Mouse (Mus musculus) limb, embryonic 14.5 days (tissue): ENCODE measurements around the gene Scn1b. TPM values are rescaled to one million over a fixed set of nuclear protein-coding genes. Genes with fewer than 3 reads are reported as not detected.

Source experiments
- ATAC-seq: fragments of 200-750 bp; cut with Nextera tagmentation; 2 replicates; pipeline ENCODE4 v1.8.0; 2017; ENCODE audit warnings: low read depth, moderate number of reproducible peaks, moderate TSS enrichment; ENCODE audit not compliant: low FRiP score
- DNase-seq: peaks from one replicate; pipeline ENCODE4 v3.0.0-alpha.2; 2015; ENCODE audit warnings: low spot score
- H3K27ac ChIP-seq: fragments of 300-500 bp; sonication (generic); replicated peaks from 2 replicates; pipeline ENCODE4 v1.5.1; 2014; ENCODE audit warnings: low read depth, mild to moderate bottlenecking, low read length, moderate library complexity, mixed read lengths
- H3K27me3 ChIP-seq: fragments of 300-500 bp; sonication (generic); 2 replicates; pipeline ENCODE4 v1.6.1; 2014; ENCODE audit warnings: low read length, mixed read lengths; ENCODE audit not compliant: control insufficient read depth, insufficient read depth
- H3K36me3 ChIP-seq: fragments of 300-500 bp; sonication (generic); 2 replicates; pipeline ENCODE4 v1.6.1; 2014; ENCODE audit warnings: mild to moderate bottlenecking, low read length, moderate library complexity, mixed read lengths; ENCODE audit not compliant: control insufficient read depth, insufficient read depth
- H3K4me1 ChIP-seq: fragments of 300-500 bp; sonication (generic); 2 replicates; pipeline ENCODE4 v1.6.1; 2014; ENCODE audit warnings: antibody characterized with exemption, low read length, mixed read lengths; ENCODE audit not compliant: control insufficient read depth, insufficient read depth
- H3K4me2 ChIP-seq: fragments of 300-500 bp; sonication (generic); replicated peaks from 2 replicates; pipeline ENCODE4 v1.6.1; 2014; ENCODE audit warnings: low read depth, mild to moderate bottlenecking, low read length, moderate library complexity; ENCODE audit not compliant: severe bottlenecking
- H3K4me3 ChIP-seq: fragments of 300-500 bp; sonication (generic); replicated peaks from 2 replicates; pipeline ENCODE4 v1.5.1; 2014; ENCODE audit warnings: low read length
- H3K9ac ChIP-seq: fragments of 300-500 bp; sonication (generic); 2 replicates; pipeline ENCODE4 v1.6.1; 2014; ENCODE audit warnings: mild to moderate bottlenecking, low read depth, low read length, moderate library complexity; ENCODE audit not compliant: severe bottlenecking
- H3K9me3 ChIP-seq: fragments of 300-500 bp; sonication (generic); 2 replicates; pipeline ENCODE4 v1.6.1; 2016; ENCODE audit warnings: low read length; ENCODE audit not compliant: control insufficient read depth
- POLR2A ChIP-seq: fragments of 200-500 bp; IDR thresholded peaks from 2 replicates; pipeline ENCODE4 v1.8.0; 2012; ENCODE audit warnings: inconsistent platforms, mild to moderate bottlenecking, moderate library complexity, borderline replicate concordance; ENCODE audit not compliant: insufficient read depth, insufficient read length; ENCODE audit errors: extremely low read depth
- WGBS: fragments of 180-500 bp; shearing (Covaris S2); extraction: QIAGEN DNeasy Blood & Tissue Kit; methylation state at CpG from one replicate; pipeline ENCODE4 v1.1.7; 2014; 5-methylcytosine and 5-hydroxymethylcytosine counted together
- polyA plus RNA-seq, 2 experiments: library from polyadenylated mRNA; depleted of rRNA in 1 of 2; stranded (reverse) in 1 of 2; unstranded in 1 of 2; fragments of >200 nt; fragmentation: Nextera tagmentation in 1 of 2; extraction: Ambion mirVana in 1 of 2; gene quantifications; 2 replicates each; pipeline versions ENCODE4 v1.2.1 to v1.2.3; 2012 to 2014

Gene Scn1b
- polyA plus RNA-seq, 2 experiments, result 6.5 to 15.0 TPM

DNA sequence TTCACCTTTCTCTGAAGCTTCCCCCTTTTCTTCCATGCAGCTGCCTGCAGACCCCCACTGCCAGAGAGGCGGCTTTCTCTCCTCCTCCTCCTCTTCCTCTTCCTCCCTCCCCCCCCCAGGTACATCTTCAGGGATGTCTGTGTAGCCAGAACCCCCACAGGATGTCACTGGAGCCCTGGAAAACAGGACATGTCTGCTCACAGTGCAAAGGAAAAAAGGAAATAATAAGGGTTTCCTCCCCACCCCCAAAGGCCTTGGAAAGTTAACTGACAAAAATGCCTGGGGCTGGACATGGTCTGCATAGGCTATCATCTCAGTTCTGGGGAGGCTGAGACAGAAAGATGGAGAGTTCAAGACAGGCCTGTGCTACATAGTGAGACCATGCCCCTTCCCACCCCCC is 45.7 kb downstream of the Scn1b start:
- ATAC-seq (no peak), DNase-seq (no peak)
- WGBS, result 52% methylated on average over 1 of the region's 1 CpGs
- no peaks in the 10 kb centered on the region for H3K36me3 ChIP-seq
- no peaks in the 10 kb centered on the region for H3K27me3 ChIP-seq
- no peaks in the 10 kb centered on the region for H3K9me3 ChIP-seq
- no peak for TF ChIP-seq POLR2A
- no peak overlapping the region for H3K9ac ChIP-seq
- no peak overlapping the region for H3K4me3 ChIP-seq
- H3K4me1 ChIP-seq, result peaks cover 13% of the 10 kb centered on the region; the same call in 1 of the 2 replicates
- H3K27ac ChIP-seq, result no peak overlapping the region
- H3K4me2 ChIP-seq, result no peak overlapping the region

DNA sequence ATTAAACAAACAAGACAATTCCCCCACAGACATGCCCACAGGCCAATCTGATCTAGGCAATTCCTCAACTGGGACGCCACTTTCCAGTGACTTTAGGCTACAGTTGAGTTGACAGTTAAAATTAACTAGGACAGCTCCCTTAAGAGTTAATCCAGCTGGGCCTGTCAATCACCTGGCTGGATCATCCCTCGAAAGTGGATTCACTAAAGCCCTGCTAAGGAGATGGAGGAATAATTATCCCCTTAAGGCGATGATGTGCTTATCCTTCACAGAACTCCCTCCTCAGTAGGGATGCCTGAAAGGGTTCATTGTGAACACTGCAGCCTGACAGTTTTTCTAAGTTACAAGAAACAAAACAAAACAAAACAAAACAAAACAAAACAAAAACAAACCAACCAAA is 46.2 kb downstream of the Scn1b start:
- Histone ChIP-seq H3K4me3 (no peak overlapping the region), H3K9me3 (no peaks in the 10 kb centered on the region), H3K36me3 (no peaks in the 10 kb centered on the region), H3K4me1 (peaks cover 13% of the 10 kb centered on the region; the same call in 1 of the 2 replicates), H3K27ac (no peak overlapping the region), H3K9ac (no peak overlapping the region), H3K4me2 (no peak overlapping the region), H3K27me3 (no peaks in the 10 kb centered on the region)
- no peak for TF ChIP-seq POLR2A
- ATAC-seq, result no peak
- WGBS, result 65% methylated on average over 3 of the region's 3 CpGs
- no peak for DNase-seq

DNA sequence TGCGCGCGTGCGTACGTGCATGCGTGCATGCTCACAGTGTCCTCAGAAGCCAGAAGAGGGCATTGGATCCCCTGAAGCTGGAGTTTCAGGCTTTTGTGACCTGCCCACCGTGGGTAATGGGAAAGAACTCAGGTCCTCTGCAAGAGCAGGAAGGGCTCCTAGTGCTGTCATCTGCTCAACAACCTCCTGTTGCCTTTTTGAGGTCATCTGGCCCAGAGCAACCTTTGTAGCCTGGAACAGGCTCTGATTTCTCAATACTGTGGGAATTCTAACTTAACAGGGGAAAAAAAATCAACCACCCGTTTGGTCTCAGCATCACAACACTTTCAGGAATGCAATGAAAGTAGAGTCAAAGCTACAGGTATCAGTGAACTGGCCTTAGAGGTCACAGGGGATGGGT is 47.1 kb downstream of the Scn1b start:
- H3K9me3 ChIP-seq, result no peaks in the 10 kb centered on the region
- H3K27ac ChIP-seq, result no peak overlapping the region
- H3K4me2 ChIP-seq, result no peak overlapping the region
- peaks cover 13% of the 10 kb centered on the region; the same call in 1 of the 2 replicates for H3K4me1 ChIP-seq
- ATAC-seq (no peak), DNase-seq (no peak)
- TF ChIP-seq POLR2A, result no peak
- H3K9ac ChIP-seq, result no peak overlapping the region
- WGBS, result 87% methylated on average over 8 of the region's 8 CpGs
- H3K4me3 ChIP-seq, result no peak overlapping the region
- H3K36me3 ChIP-seq, result no peaks in the 10 kb centered on the region
- H3K27me3 ChIP-seq, result no peaks in the 10 kb centered on the region

DNA sequence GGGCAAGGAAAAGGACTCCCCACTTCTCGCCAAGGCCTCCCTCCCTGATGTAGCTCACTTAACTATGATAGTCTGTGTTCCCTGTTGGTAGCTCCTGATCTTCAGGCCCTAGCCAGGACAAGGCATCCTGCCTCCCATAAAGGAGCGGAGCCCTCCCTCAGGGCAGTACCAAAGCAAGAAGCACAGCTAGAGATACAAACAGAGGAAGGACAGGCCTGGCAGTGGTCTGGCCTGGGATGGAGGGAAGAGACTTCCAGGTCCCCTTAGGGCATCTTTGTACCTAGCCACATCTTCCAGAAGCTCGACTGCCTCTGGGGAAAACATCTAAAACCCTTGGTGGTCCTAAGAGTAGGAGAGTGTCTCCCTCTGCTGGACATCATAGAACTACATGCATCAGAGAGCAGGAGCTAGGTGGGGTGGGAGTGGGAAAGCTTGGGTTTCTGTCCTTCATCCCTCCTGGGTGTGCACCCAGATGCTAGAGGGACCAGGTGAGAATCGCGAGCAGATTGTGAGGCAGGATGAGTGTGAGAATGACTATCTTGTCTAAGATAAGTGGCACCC is 48.8 kb downstream of the Scn1b start:
- H3K4me1 ChIP-seq, result peaks cover 11% of the 10 kb centered on the region; the same call in 1 of the 2 replicates
- H3K36me3 ChIP-seq, result no peaks in the 10 kb centered on the region
- 30% methylated on average over 5 of the region's 5 CpGs for WGBS
- no peak overlapping the region for H3K9ac ChIP-seq
- peak; percentile 34; the same call in 1 of the 2 replicates for ATAC-seq
- peak; percentile 76 for DNase-seq
- no peak overlapping the region; the same call in 1 of the 2 replicates for H3K27ac ChIP-seq
- H3K27me3 ChIP-seq, result no peaks in the 10 kb centered on the region
- H3K4me3 ChIP-seq, result no peak overlapping the region
- no peak overlapping the region for H3K4me2 ChIP-seq
- no peaks in the 10 kb centered on the region for H3K9me3 ChIP-seq
- TF ChIP-seq POLR2A, result no peak

DNA sequence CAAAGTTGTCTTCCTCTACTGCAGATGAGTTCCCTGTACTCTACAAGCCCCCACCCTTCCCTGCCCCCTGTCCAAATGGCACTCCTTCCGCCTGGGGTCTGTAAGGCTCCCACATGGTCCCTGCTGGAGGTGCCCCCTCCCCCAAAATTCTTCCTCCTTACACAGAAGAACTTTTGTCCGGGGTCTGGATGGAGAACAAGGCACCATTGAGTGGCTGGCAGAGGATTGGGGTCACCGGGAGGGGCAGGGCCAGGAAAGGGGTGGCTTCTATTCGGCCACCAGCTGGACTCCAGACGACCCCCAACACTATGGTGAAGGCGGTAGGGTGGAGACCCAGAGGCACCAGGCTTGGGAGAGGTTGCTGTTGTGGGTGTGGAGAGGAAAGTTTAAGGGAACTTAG is 49.3 kb downstream of the Scn1b start:
- TF ChIP-seq POLR2A, result no peak
- no peak for DNase-seq
- WGBS, result 52% methylated on average over 6 of the region's 6 CpGs
- ATAC-seq, result peak; percentile 56
- Histone ChIP-seq H3K9ac (no peak overlapping the region), H3K27ac (peak overlapping the region; percentile 61; the same call in 1 of the 2 replicates), H3K4me1 (peaks cover 11% of the 10 kb centered on the region; the same call in 1 of the 2 replicates), H3K4me3 (no peak overlapping the region), H3K27me3 (no peaks in the 10 kb centered on the region), H3K36me3 (no peaks in the 10 kb centered on the region), H3K9me3 (no peaks in the 10 kb centered on the region), H3K4me2 (no peak overlapping the region)

DNA sequence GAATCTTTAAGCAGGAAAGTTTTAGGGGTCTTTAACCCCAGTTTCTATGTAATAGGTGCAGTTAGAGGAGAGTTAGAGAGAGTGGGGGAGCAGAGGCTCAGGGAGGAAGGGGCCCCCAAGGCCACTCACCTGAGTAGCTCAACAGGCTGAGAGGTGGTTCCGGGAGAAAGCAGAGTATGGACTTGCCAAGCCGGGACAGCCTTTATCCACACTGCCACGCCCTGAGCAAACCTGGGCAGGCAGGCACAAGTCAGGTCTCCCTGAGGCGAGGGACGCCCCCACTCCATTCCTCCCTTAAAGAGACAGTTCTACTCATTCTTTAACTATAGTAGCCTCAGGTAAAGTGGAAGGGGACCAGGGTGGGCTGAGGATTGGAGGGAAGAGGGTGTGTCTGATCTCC is 50.3 kb downstream of the Scn1b start, which contains the start of gene Fxyd3:
TSS of gene Fxyd3 (minus strand) at position 213 of the 400 bp plus-strand sequence.
- Histone ChIP-seq H3K27ac (peak within 1 kb of the TSS; percentile 61), H3K4me1 (peaks cover 11% of the 10 kb centered on the region; the same call in 1 of the 2 replicates), H3K36me3 (no peaks in the 10 kb centered on the region), H3K4me2 (0 out of 2 replicates have a peak within 1 kb of the TSS, but pooled peaks have one; percentile 19), H3K27me3 (no peaks in the 10 kb centered on the region), H3K9me3 (no peaks in the 10 kb centered on the region), H3K4me3 (no peak within 1 kb of the TSS; the same call in 1 of the 2 replicates), H3K9ac (no peak within 1 kb of the TSS)
- WGBS, result 24% methylated on average over 5 of the region's 5 CpGs
- DNase-seq (no peak), ATAC-seq (no peak)
- TF ChIP-seq POLR2A, result no peak
